Mouse (Mus musculus): ENCODE data around the gene Tcea3. TPM values are rescaled to one million over a fixed set of nuclear protein-coding genes. Genes with fewer than 3 reads are reported as not detected.

Gene Tcea3
- polyA plus RNA-seq, 1 experiment = 1.8 TPM

DNA sequence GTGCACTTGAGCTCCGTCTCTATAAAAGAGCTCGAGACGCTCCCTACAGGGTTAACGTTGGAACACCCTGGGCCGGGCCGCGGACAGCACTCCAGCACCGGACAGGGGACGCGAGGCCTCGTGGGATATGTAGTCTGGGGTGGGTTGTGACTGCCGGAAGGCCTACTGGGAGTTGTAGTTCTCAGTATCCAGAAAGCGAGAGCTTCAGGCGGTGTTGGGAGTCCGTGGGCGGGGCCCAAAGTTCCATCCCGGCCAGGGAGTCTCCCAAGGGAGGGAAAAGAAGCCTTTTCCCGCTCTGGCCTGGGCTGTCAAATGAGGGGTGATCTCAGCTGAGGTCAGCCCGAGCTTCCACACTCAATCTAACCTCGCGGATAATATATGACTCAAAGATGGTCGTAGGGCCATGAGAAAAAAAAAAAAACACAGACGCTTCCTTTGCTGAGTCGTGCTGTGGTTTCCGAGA is 37.9 kb downstream of the Tcea3 start:
- H3K4me1 ChIP-seq (replicated peaks; ENCODE audit: control insufficient read depth, insufficient read depth, low read length) = peaks cover 9% of the 10 kb centered on the region
- DNase-seq = peak; percentile 92
- H3K36me3 ChIP-seq (ENCODE audit: control insufficient read depth, insufficient read depth, low read length) = peaks cover 8% of the 10 kb centered on the region
- H3K4me3 ChIP-seq (ENCODE audit: control insufficient read depth, insufficient read depth, low read length) = peak overlapping the region; percentile 63
- H3K27ac ChIP-seq (ENCODE audit: control insufficient read depth, insufficient read depth, low read length) = peak overlapping the region; percentile 43
- 0 out of 2 replicates have a peak, but pooled peaks have one; percentile 36 for TF ChIP-seq POLR2A (IDR thresholded peaks at IDR 0.05; ENCODE audit: control insufficient read depth, extremely low read depth, insufficient read depth, low read length, poor library complexity)
- no peak for TF ChIP-seq CTCF (IDR thresholded peaks at IDR 0.05; ENCODE audit: borderline replicate concordance, control insufficient read depth, extremely low read depth, insufficient read depth, low read length, poor library complexity)
- WGBS = under 1% methylated on average over 25 of the region's 25 CpGs
- no peaks in the 10 kb centered on the region for H3K27me3 ChIP-seq (ENCODE audit: control insufficient read depth, insufficient read depth, low read length)

DNA sequence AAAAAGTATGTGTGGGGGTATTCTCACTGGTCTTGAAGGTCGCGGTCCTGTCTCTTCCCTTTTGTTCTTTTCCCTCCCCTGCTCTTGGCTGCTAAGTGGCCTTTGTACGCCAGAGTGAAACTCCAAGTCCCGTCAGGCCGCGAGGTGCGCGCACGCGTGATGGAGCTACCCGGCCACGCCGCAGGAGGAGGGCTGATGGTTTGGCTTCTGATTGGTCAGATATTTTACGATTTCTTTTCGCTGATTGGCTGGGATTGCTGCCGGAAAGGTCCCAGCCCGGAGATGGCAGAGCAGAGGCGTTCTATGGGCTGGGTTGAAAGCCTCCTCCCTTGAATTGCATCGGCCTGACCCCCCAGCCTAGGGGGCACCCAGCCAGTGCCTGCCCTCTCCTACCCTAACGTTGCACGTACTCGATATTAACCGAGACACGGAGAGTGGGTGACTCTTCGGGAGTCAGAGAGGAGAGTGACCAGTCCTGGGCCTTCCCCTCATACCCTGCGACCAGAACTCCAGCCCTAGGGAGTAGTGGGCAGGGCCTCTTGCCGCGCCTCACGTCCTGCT is 38.4 kb downstream of the Tcea3 start:
- H3K4me1 ChIP-seq (replicated peaks; ENCODE audit: control insufficient read depth, insufficient read depth, low read length) = peaks cover 9% of the 10 kb centered on the region
- H3K36me3 ChIP-seq (ENCODE audit: control insufficient read depth, insufficient read depth, low read length) = peaks cover 13% of the 10 kb centered on the region
- peak overlapping the region; percentile 72 for H3K4me3 ChIP-seq (ENCODE audit: control insufficient read depth, insufficient read depth, low read length)
- H3K27ac ChIP-seq (ENCODE audit: control insufficient read depth, insufficient read depth, low read length) = peak overlapping the region; percentile 43
- no peaks in the 10 kb centered on the region for H3K27me3 ChIP-seq (ENCODE audit: control insufficient read depth, insufficient read depth, low read length)
- WGBS = under 1% methylated on average over 29 of the region's 29 CpGs
- peak; percentile 96 for DNase-seq
- TF ChIP-seq POLR2A (IDR thresholded peaks at IDR 0.05; ENCODE audit: control insufficient read depth, extremely low read depth, insufficient read depth, low read length, poor library complexity) = peak; percentile 51; the same call in 1 of the 2 replicates
- TF ChIP-seq CTCF (IDR thresholded peaks at IDR 0.05; ENCODE audit: borderline replicate concordance, control insufficient read depth, extremely low read depth, insufficient read depth, low read length, poor library complexity) = peak; percentile 34; the same call in 1 of the 2 replicates

DNA sequence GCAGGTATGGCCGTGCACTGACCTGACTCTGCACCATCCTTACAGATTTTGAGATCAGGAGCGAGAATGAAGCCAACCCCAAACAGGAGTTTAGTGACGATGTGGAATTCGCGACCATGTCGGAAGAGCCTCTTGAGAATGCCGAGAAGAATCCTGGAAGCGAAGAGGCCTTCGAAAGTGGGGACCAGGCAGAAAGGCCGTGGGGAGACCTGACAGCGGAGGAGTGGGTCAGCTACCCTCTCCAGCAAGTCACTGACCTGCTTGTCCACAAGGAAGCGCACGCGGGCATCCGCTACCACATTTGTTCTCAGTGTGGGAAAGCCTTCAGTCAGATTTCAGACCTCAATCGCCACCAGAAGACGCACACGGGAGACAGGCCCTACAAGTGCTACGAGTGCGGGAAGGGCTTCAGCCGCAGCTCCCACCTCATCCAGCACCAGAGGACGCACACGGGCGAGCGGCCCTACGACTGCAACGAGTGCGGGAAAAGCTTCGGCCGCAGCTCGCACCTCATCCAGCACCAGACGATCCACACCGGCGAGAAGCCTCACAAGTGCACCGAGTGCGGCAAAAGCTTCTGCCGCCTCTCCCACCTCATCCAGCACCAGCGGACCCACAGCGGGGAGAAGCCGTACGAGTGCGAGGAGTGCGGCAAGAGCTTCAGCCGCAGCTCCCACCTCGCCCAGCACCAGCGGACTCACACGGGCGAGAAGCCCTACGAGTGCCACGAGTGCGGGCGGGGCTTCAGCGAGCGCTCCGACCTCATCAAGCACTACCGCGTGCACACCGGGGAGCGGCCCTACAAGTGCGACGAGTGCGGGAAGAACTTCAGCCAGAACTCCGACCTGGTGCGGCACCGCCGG is 42.6 kb downstream of the Tcea3 start:
- Histone ChIP-seq H3K36me3 (ENCODE audit: control insufficient read depth, insufficient read depth, low read length) (peaks cover 41% of the 10 kb centered on the region), H3K4me3 (ENCODE audit: control insufficient read depth, insufficient read depth, low read length) (no peak overlapping the region), H3K27ac (ENCODE audit: control insufficient read depth, insufficient read depth, low read length) (no peak overlapping the region), H3K27me3 (ENCODE audit: control insufficient read depth, insufficient read depth, low read length) (no peaks in the 10 kb centered on the region), H3K4me1 (replicated peaks; ENCODE audit: control insufficient read depth, insufficient read depth, low read length) (peaks cover 3% of the 10 kb centered on the region; the same call in 1 of the 2 replicates)
- TF ChIP-seq CTCF (IDR thresholded peaks at IDR 0.05; ENCODE audit: borderline replicate concordance, control insufficient read depth, extremely low read depth, insufficient read depth, low read length, poor library complexity) = no peak
- no peak for TF ChIP-seq POLR2A (IDR thresholded peaks at IDR 0.05; ENCODE audit: control insufficient read depth, extremely low read depth, insufficient read depth, low read length, poor library complexity)
- DNase-seq = no peak
- WGBS = 97% methylated on average over 66 of the region's 66 CpGs

DNA sequence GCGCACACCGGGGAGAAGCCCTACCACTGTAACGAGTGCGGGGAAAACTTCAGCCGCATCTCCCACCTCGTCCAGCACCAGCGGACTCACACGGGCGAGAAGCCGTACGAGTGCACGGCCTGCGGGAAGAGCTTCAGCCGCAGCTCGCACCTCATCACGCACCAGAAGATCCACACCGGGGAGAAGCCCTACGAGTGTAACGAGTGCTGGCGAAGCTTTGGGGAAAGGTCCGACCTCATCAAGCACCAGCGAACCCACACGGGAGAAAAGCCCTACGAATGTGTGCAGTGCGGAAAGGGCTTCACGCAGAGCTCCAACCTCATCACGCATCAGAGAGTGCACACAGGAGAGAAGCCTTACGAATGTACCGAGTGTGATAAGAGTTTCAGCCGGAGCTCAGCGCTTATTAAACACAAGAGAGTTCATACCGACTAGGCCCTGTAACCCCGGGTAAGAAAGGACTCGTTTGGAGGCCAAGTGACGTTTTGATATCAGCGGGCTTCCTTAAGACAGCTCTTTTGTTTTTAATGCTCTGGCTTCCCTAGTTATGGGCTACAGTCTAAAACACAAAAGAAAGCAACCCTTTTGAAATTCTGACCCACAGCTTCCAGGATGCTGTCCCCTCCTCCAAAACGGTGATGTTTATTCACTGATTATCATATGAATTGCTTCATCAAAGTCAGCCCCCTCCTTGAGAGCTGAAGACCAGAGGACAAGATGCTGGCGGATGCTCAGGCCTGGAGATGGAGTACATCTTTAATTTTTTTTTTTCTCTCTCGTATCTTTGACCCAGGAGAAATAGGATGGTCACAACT is 43.5 kb downstream of the Tcea3 start:
- Histone ChIP-seq H3K27me3 (ENCODE audit: control insufficient read depth, insufficient read depth, low read length) (no peaks in the 10 kb centered on the region), H3K36me3 (ENCODE audit: control insufficient read depth, insufficient read depth, low read length) (peaks cover 41% of the 10 kb centered on the region), H3K4me3 (ENCODE audit: control insufficient read depth, insufficient read depth, low read length) (no peak overlapping the region), H3K27ac (ENCODE audit: control insufficient read depth, insufficient read depth, low read length) (no peak overlapping the region), H3K4me1 (replicated peaks; ENCODE audit: control insufficient read depth, insufficient read depth, low read length) (0 out of 2 replicates have a peak, but pooled peaks cover 3% of the 10 kb centered on the region)
- no peak for TF ChIP-seq CTCF (IDR thresholded peaks at IDR 0.05; ENCODE audit: borderline replicate concordance, control insufficient read depth, extremely low read depth, insufficient read depth, low read length, poor library complexity)
- TF ChIP-seq POLR2A (IDR thresholded peaks at IDR 0.05; ENCODE audit: control insufficient read depth, extremely low read depth, insufficient read depth, low read length, poor library complexity) = no peak
- DNase-seq = no peak
- WGBS = 96% methylated on average over 39 of the region's 39 CpGs

DNA sequence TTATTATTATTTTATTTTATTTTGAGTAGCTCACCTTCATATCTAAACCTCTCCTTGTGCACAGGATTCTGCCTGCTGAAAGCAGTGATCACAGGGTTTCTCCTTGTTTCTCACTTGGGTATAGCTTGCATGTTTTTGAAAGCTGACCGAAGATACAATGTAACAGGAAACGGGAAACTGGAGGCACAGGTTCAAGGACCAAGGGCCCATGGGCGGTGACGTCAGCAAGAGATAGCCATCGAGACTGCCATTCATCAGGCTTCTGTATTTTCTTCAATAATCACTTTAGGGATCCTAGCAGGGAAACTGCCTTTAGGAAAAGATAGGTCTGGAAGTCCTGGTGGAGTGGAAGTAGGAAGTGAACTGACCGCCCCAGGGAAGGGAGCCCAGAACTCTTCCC is 44.2 kb downstream of the Tcea3 start:
- no peak overlapping the region for H3K27ac ChIP-seq (ENCODE audit: control insufficient read depth, insufficient read depth, low read length)
- H3K4me1 ChIP-seq (replicated peaks; ENCODE audit: control insufficient read depth, insufficient read depth, low read length) = 0 out of 2 replicates have a peak, but pooled peaks cover 1% of the 10 kb centered on the region
- 96% methylated on average over 6 of the region's 6 CpGs for WGBS
- no peak overlapping the region for H3K4me3 ChIP-seq (ENCODE audit: control insufficient read depth, insufficient read depth, low read length)
- TF ChIP-seq POLR2A (IDR thresholded peaks at IDR 0.05; ENCODE audit: control insufficient read depth, extremely low read depth, insufficient read depth, low read length, poor library complexity) (no peak), CTCF (IDR thresholded peaks at IDR 0.05; ENCODE audit: borderline replicate concordance, control insufficient read depth, extremely low read depth, insufficient read depth, low read length, poor library complexity) (no peak)
- no peak for DNase-seq
- H3K36me3 ChIP-seq (ENCODE audit: control insufficient read depth, insufficient read depth, low read length) = peaks cover 41% of the 10 kb centered on the region
- H3K27me3 ChIP-seq (ENCODE audit: control insufficient read depth, insufficient read depth, low read length) = no peaks in the 10 kb centered on the region

DNA sequence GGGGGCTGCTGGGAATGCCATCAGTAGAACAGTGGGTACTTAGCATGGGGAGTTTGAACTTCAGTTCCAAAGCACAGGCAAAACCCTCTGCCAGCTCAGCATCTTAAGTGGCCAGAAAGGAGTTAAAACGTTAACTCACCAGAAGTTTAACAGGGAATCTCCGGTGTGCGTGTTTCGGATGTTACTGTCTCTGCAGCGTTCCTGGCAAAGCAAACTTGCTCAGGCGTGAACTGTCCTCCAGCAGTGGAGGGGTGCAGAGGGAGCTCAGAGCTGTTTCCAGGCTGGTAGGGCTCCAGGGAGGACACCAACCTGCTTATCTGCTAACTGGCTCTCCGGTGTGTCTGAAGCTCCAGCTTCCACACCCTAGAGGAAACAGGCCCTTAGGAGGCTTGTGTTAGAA is 48.4 kb downstream of the Tcea3 start:
- TF ChIP-seq POLR2A (IDR thresholded peaks at IDR 0.05; ENCODE audit: control insufficient read depth, extremely low read depth, insufficient read depth, low read length, poor library complexity) (no peak), CTCF (IDR thresholded peaks at IDR 0.05; ENCODE audit: borderline replicate concordance, control insufficient read depth, extremely low read depth, insufficient read depth, low read length, poor library complexity) (no peak)
- H3K4me3 ChIP-seq (ENCODE audit: control insufficient read depth, insufficient read depth, low read length) = no peak overlapping the region
- H3K4me1 ChIP-seq (replicated peaks; ENCODE audit: control insufficient read depth, insufficient read depth, low read length) = no peaks in the 10 kb centered on the region
- 91% methylated on average over 7 of the region's 7 CpGs for WGBS
- no peaks in the 10 kb centered on the region for H3K27me3 ChIP-seq (ENCODE audit: control insufficient read depth, insufficient read depth, low read length)
- H3K36me3 ChIP-seq (ENCODE audit: control insufficient read depth, insufficient read depth, low read length) = peaks cover 27% of the 10 kb centered on the region
- DNase-seq = no peak
- H3K27ac ChIP-seq (ENCODE audit: control insufficient read depth, insufficient read depth, low read length) = no peak overlapping the region

All from thymus, adult 2 months (tissue).